Mouse (Mus musculus) hindbrain, postnatal 0 days (tissue): ENCODE measurements around the gene Uts2. TPM values are rescaled to one million over a fixed set of nuclear protein-coding genes. Genes with fewer than 3 reads are reported as not detected.

Source experiments
- ATAC-seq: fragments of 200-750 bp; cut with Nextera tagmentation; 2 replicates; pipeline ENCODE4 v1.8.0; 2017; ENCODE audit warnings: mild to moderate bottlenecking, moderate TSS enrichment, moderate library complexity
- DNase-seq: peaks from one replicate; pipeline ENCODE4 v3.0.0-alpha.2; 2015; ENCODE audit warnings: low spot score
- H3K27ac ChIP-seq: fragments of 300-500 bp; sonication (generic); 2 replicates; pipeline ENCODE4 v1.5.1; 2014; ENCODE audit warnings: mild to moderate bottlenecking
- H3K27me3 ChIP-seq: fragments of 300-500 bp; sonication (generic); 2 replicates; pipeline ENCODE4 v1.6.1; 2014; ENCODE audit warnings: low read length, mixed read lengths; ENCODE audit not compliant: insufficient read depth
- H3K36me3 ChIP-seq: fragments of 300-500 bp; sonication (generic); 2 replicates; pipeline ENCODE4 v1.6.1; 2014; ENCODE audit warnings: low read length, mixed read lengths; ENCODE audit not compliant: insufficient read depth
- H3K4me1 ChIP-seq: fragments of 300-500 bp; sonication (generic); 2 replicates; pipeline ENCODE4 v1.6.1; 2014; ENCODE audit warnings: antibody characterized with exemption, low read length, mixed read lengths; ENCODE audit not compliant: insufficient read depth
- H3K4me2 ChIP-seq: fragments of 300-500 bp; sonication (generic); 2 replicates; pipeline ENCODE4 v1.6.1; 2014; ENCODE audit warnings: low read depth, mild to moderate bottlenecking, low read length, moderate library complexity, mixed read lengths
- H3K4me3 ChIP-seq: fragments of 300-500 bp; sonication (generic); 2 replicates; pipeline ENCODE4 v1.5.1; 2014; ENCODE audit warnings: low read length
- H3K9ac ChIP-seq: fragments of 300-500 bp; sonication (generic); replicated peaks from 2 replicates; pipeline ENCODE4 v1.6.1; 2014; ENCODE audit warnings: mild to moderate bottlenecking, low read length, moderate library complexity, mixed read lengths
- H3K9me3 ChIP-seq: fragments of 300-500 bp; sonication (generic); 2 replicates; pipeline ENCODE4 v1.6.1; 2016; ENCODE audit warnings: low read length, mixed read lengths
- CTCF ChIP-seq: IDR thresholded peaks from 2 replicates; pipeline ENCODE4 v1.5.1; 2016; ENCODE audit warnings: antibody characterized with exemption, control low read depth, low read depth
- WGBS: fragments of 180-500 bp; shearing (Covaris S2); extraction: QIAGEN DNeasy Blood & Tissue Kit; methylation state at CpG from one replicate; pipeline ENCODE4 v1.1.7; 2014; 5-methylcytosine and 5-hydroxymethylcytosine counted together
- polyA plus RNA-seq: library from polyadenylated mRNA; unstranded; fragments of >200 nt; fragmentation: Nextera tagmentation; extraction: Ambion mirVana; gene quantifications from 2 replicates; pipeline ENCODE4 v1.2.1, GENCODE M21; 2015
- total RNA-seq: library from RNA; depleted of rRNA; stranded (reverse); fragments of >200 nt; gene quantifications from 2 replicates; pipeline ENCODE4 v1.2.3, GENCODE M21; 2014

Uts2 gene
- total and polyA plus RNA-seq, 2 experiments from 2014 or later = 0.79 TPM; not detected in 1

DNA sequence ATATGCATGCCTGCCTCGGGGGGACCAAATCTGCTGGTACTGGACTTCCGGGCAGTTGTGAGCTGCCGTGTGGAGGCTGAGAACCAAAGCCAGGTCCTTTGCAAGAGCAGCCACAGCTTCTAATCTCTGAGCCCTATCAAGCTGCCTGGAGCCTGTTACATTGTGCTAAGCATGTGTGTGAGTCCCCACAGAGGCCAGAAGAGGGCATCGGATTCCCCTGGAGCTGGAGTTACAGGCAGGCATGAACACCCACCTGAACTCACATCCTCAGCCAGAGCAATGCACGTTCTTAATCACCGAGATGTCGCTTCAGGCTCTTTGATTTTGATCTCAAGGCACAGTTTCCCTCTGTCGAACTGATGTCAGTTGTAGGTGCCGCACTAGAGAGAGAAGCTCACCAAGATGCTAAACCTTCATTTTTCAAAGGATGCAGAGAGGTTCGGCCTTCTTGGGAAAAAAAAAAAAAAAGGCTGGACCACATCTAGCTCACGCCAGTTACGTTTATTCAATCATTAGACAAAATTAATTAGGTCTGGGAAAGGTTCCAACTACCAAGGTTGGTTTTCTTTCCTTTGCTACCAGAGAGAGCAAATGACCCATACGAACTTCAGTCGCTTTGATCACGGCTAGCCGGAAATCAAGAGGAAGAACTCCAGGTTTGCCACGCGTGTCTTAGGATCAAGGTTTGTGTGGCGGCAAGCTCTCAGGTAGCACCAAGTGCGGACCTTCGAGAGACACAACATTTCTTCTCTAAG is 18.6 kb upstream of the Uts2 start:
- no peak for TF ChIP-seq CTCF
- no peaks in the 10 kb centered on the region for H3K9me3 ChIP-seq
- H3K36me3 ChIP-seq = no peaks in the 10 kb centered on the region
- no peak overlapping the region for H3K27ac ChIP-seq
- H3K4me3 ChIP-seq = no peak overlapping the region
- H3K4me1 ChIP-seq = no peaks in the 10 kb centered on the region
- WGBS = 82% methylated on average over 21 of the region's 21 CpGs
- no peak for DNase-seq
- no peaks in the 10 kb centered on the region for H3K27me3 ChIP-seq
- no peak overlapping the region for H3K9ac ChIP-seq
- no peak for ATAC-seq
- no peak overlapping the region for H3K4me2 ChIP-seq

DNA sequence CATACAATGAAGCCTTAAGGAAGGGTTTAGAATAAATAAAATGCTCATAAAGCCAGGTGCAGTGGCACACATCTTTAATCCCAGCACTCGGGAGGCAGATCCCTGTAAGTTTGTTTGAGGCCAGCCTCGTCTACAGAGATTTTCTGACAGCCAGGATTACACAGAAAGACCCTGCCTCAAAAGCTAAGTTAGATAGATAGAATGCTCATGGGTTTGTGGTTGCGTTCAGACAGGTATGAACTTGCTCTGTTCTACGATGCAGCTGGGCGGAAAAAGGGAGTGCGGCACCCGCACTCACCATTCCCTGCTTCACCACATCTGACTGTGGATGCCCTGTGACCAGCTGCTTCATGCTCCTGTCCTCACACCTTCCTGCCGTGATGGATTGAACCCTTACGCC is 17.4 kb upstream of the Uts2 start:
- Histone ChIP-seq H3K4me3 (no peak overlapping the region), H3K4me2 (no peak overlapping the region), H3K4me1 (no peaks in the 10 kb centered on the region), H3K36me3 (no peaks in the 10 kb centered on the region), H3K9me3 (no peaks in the 10 kb centered on the region), H3K27ac (no peak overlapping the region), H3K27me3 (no peaks in the 10 kb centered on the region), H3K9ac (no peak overlapping the region)
- 86% methylated on average over 9 of the region's 9 CpGs for WGBS
- TF ChIP-seq CTCF = no peak
- ATAC-seq (no peak), DNase-seq (no peak)

DNA sequence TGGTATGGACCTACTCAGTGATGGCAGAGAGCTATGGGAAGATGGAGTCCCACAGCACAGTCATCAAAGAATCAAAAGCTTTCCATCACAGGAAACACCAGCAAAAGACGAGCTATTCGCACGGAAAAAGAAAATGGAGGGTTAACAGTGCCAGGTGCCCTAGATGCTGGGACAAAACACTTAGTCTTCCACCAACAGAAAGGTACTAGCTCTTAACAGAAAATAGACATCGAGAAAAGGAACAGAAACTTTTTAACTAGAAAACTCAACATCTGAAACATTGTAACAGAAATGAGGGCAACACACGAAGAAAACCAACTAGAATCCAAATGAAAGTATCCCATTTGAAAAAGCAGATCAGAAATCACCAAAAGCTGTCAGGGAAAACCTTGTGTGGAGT is 16.7 kb upstream of the Uts2 start:
- H3K27me3 ChIP-seq = no peaks in the 10 kb centered on the region
- no peak overlapping the region for H3K9ac ChIP-seq
- H3K36me3 ChIP-seq = no peaks in the 10 kb centered on the region
- H3K9me3 ChIP-seq = no peaks in the 10 kb centered on the region
- no peak for ATAC-seq
- no peaks in the 10 kb centered on the region for H3K4me1 ChIP-seq
- WGBS = 85% methylated on average over 5 of the region's 5 CpGs
- no peak for DNase-seq
- H3K27ac ChIP-seq = no peak overlapping the region
- H3K4me3 ChIP-seq = no peak overlapping the region
- H3K4me2 ChIP-seq = no peak overlapping the region
- TF ChIP-seq CTCF = no peak

DNA sequence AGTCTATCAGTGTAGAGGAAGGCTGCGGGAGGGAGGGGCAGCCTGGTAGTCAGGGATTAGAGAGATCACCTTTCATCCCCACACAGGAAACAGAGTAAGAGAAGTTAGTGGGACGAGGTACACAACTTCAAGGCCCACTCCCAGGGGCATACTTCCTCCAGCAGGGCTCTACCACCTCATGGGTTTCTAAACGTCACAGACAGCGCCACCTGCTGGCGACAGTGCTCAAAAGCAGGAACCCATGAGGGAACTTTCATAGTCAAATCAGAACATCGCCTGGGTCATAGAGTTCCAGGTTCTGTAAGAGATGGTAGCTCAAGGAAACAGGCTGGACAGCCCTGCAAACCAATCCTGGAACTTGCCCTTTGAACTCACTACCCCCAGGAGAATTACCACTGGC is 6.7 kb upstream of the Uts2 start:
- Histone ChIP-seq H3K4me1 (no peaks in the 10 kb centered on the region), H3K27me3 (no peaks in the 10 kb centered on the region), H3K36me3 (no peaks in the 10 kb centered on the region), H3K9ac (no peak overlapping the region), H3K9me3 (no peaks in the 10 kb centered on the region), H3K27ac (no peak overlapping the region), H3K4me2 (no peak overlapping the region), H3K4me3 (no peak overlapping the region)
- DNase-seq (peak; percentile 27), ATAC-seq (no peak)
- TF ChIP-seq CTCF = peak; percentile 57
- WGBS = 44% methylated on average over 6 of the region's 6 CpGs

- Histone ChIP-seq H3K27ac (no peak overlapping the region), H3K4me3 (no peak overlapping the region), H3K9ac (no peak overlapping the region), H3K27me3 (no peaks in the 10 kb centered on the region), H3K9me3 (no peaks in the 10 kb centered on the region), H3K4me1 (no peaks in the 10 kb centered on the region), H3K4me2 (no peak overlapping the region), H3K36me3 (no peaks in the 10 kb centered on the region)
- 94% methylated on average over 9 of the region's 9 CpGs for WGBS
- no peak for TF ChIP-seq CTCF
- ATAC-seq (no peak), DNase-seq (no peak)
Observed at GRCm38 (mm10) chr4:150998626-150999025, 1.7 kb downstream of the Uts2 start.

GRCm38 (mm10) chr4:151001397-151001796 is 4.5 kb downstream of the Uts2 start:
- Histone ChIP-seq H3K4me2 (no peak overlapping the region), H3K36me3 (no peaks in the 10 kb centered on the region), H3K9me3 (no peaks in the 10 kb centered on the region), H3K4me1 (no peaks in the 10 kb centered on the region), H3K4me3 (no peak overlapping the region), H3K27me3 (no peaks in the 10 kb centered on the region), H3K9ac (no peak overlapping the region), H3K27ac (no peak overlapping the region)
- TF ChIP-seq CTCF = no peak
- no peak for DNase-seq
- no peak for ATAC-seq
- WGBS = 68% methylated on average over 13 of the region's 13 CpGs

GRCm38 (mm10) chr4:151005656-151006318 is 8.9 kb downstream of the Uts2 start:
- TF ChIP-seq CTCF = no peak
- ATAC-seq (no peak), DNase-seq (no peak)
- Histone ChIP-seq H3K9ac (no peak overlapping the region), H3K4me2 (no peak overlapping the region), H3K4me3 (no peak overlapping the region), H3K9me3 (no peaks in the 10 kb centered on the region), H3K27ac (no peak overlapping the region), H3K4me1 (no peaks in the 10 kb centered on the region), H3K36me3 (no peaks in the 10 kb centered on the region), H3K27me3 (no peaks in the 10 kb centered on the region)
- 95% methylated on average over 13 of the region's 13 CpGs for WGBS
